Mouse (Mus musculus): Measurements from ENCODE around the gene Frmd7.

Frmd7 gene

GRCm38 (mm10) chrX:50874246-50875002, 68.1 kb downstream of the Frmd7 start:
- in situ Hi-C loops (cut with MboI; ENCODE audit: low sequenced_read_pairs) = no loop called here

GRCm38 (mm10) chrX:50864734-50865133, 77.8 kb downstream of the Frmd7 start:
- in situ Hi-C loops (cut with MboI; ENCODE audit: low sequenced_read_pairs) = no loop called here

GRCm38 (mm10) chrX:50863771-50864170, 78.7 kb downstream of the Frmd7 start:
- in situ Hi-C loops (cut with MboI; ENCODE audit: low sequenced_read_pairs) = no loop called here

GRCm38 (mm10) chrX:50850428-50851184, 91.9 kb downstream of the Frmd7 start:
- in situ Hi-C loops (cut with MboI; ENCODE audit: low sequenced_read_pairs) = no loop called here
